Mouse (Mus musculus) retina, postnatal 7 days (tissue): ENCODE results near the gene Grin2b.
"Not testable (repeated sequence)": the region's sequence is repeated elsewhere in the genome, so short reads cannot be mapped to it uniquely, and the experiment has no call there.

Source experiments
- DNase-seq: peaks from one replicate; pipeline ENCODE4 v3.0.0-alpha.2; 2012; ENCODE audit warnings: low read depth, low spot score

The Grin2b gene

DNA sequence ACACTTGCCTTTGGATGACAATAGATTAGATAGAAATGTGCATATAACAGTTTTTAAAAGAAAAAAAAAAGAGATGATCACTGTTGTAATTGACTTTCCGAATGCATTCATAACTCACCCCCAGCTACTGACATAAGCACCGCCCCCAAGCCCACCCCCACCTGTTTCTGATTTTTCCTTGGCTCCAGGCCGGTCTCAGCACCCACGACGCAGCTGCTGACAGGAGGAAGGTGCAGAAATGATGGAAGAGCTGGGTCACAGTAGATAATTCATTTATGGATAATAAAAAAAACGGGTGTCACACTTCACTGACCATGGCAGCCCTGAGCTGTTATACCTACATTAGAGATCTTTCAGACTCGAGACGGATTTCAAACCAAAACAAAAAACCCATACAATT, 373.4 kb downstream of the Grin2b start:
- no peak for DNase-seq

- no peak for DNase-seq
Measured at GRCm38 (mm10) chr6:135798202-135798992, 374.9 kb downstream of the Grin2b start.

DNA sequence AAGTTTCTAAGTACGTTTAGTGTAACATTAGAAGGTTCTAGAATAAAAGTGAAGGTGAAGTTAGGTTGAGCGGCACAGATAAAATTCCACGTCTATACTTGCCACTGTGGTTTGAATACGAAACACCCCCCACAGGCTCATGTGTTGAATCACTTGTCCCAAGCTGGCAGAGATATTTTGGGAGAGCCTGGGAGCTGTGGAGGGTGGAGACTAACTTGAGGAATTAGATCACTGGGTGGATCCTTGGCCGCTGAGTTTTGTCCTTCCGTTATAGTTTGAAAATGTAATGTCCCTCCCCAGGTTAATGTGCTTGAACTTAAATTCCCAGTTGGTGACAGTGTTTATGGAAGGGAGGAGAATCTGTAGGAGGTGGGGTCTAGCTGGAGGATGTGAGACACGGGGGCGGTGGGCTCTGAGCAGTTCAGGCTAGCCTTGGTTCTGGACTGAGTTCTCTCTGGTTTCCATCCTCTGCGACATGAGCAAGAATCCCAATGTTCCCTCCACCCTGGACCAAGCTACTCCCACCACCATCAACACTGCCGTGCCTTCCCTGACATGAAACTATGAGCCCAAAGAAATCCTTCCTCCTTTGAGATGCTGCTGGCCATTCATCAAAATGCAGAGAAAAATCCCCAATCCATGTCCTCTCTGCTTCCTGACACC, 375.8 kb downstream of the Grin2b start:
- no peak for DNase-seq

DNA sequence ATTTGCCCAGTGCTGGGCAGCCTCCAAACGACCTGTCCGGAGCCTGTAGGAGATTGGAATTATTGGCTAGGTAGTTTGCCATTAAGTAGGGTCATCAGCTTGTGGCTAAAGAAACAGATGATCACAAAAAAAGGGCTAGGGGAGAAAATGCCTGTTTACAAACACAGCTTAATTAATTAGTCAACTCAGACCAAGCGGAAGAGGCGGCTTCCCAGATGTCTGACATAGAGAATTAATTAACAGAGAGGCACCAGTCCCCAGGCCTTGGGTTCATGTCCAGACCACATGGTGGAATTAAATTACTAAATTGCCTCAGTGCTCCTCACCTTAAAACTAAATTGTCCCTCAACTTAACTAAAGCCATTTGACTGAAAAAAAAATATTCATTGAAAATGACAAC, 376.4 kb downstream of the Grin2b start:
- no peak for DNase-seq

DNA sequence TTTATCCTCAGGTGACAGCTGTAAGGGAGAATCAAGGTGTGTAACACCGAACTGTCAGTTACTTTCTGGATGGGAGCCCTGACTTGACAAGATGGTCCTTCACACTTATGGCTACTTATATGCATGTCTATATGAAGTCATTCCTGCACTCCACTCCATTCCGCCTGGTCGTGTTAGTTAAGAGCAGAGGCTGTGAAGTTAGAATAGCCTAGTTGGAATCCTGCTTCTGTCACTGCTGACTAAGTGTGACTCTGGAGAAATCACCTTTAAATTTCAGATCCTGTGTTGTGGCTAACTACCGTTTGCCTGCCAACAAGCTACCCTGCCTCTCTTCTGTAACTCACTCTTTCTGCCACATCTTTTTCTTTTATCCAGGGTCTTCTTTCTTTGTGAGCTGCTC, 381.9 kb downstream of the Grin2b start:
- no peak for DNase-seq

GRCm38 (mm10) chr6:135789603-135790170, 383.6 kb downstream of the Grin2b start:
- no peak for DNase-seq

- DNase-seq = no peak
Measured at GRCm38 (mm10) chr6:135774670-135775069, 398.6 kb downstream of the Grin2b start.

GRCm38 (mm10) chr6:135767572-135767971, 405.7 kb downstream of the Grin2b start:
- DNase-seq = no peak

DNA sequence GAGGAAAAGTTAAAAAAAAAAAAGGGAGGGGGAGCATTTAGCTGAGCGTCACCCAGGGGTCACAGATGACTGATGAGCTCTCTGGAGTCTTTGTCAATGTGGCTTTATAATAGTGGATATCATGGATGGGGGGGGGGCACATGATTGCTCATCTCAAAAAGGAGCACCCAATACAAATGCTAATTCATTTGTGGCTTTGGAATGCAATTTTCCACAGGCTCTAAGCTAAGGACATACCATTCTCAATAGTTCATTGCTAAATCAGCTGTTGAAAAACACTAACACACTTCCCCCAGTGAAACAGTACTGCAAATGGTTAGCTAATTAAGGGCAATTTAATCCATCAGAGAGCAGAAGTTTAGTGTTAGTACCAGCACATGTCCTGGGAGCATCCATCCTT, 414.6 kb downstream of the Grin2b start:
- DNase-seq = no peak

GRCm38 (mm10) chr6:135756075-135756474, 417.2 kb downstream of the Grin2b start:
- DNase-seq = no peak

DNA sequence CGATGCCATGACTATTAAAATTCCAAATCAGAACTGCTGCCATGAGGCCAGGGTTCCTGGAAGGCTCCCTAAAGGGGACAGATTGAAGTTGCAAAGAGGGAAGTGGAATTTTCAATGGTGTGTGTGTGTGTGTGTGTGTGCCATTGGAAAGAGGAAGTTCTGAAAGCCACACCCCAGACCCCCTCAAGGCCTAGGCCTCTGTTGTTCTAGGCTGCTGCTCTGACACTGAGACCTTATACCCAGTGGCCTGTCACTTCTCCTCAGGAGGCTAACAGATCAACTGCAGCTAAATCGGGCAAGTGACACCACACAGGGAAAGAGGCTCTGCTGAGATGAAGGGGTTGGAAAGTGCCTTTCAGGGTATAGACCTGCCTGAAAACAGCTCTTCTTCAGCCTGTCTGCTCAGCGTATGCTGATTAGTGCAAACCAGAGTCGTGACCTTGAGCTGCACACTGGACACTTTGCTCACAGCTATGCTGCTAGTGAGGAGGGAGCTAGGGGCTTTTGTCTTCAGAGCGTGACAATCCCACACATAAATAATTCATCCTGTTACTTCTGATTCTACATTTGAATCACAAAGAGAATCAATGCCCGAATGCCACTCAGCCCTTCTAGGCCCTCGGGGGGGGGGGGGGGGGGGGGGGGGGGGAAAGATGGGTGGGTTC, 424.8 kb downstream of the Grin2b start:
- DNase-seq = no peak

GRCm38 (mm10) chr6:135745606-135746005, 427.7 kb downstream of the Grin2b start:
- DNase-seq = no peak

DNA sequence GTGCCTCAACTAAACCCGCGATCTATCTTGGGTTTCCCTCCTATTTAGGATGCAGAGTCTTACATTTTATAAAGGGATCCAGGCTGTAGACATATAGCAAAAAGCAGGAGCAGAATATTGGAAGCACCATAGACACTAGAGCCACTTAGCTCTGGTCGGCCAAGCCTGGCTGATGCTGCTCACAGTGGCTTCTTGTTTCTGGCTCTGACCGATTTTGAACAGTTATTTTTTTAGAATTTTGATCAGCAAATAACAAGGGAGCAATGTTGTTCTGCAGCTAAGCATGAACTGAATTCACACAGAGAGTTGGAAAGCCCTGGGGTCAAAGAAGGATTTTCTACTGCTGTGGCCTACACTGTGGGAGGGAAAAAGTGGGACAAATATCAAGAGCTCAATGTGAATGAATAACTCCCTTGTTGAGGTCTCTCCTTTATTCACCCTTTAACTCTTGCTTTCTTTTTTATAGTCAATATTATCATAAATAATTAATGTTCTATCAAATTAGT, 439.0 kb downstream of the Grin2b start:
- peak; percentile 8 for DNase-seq

- DNase-seq = no peak
Measured at GRCm38 (mm10) chr6:135727106-135727505, 446.2 kb downstream of the Grin2b start.

DNA sequence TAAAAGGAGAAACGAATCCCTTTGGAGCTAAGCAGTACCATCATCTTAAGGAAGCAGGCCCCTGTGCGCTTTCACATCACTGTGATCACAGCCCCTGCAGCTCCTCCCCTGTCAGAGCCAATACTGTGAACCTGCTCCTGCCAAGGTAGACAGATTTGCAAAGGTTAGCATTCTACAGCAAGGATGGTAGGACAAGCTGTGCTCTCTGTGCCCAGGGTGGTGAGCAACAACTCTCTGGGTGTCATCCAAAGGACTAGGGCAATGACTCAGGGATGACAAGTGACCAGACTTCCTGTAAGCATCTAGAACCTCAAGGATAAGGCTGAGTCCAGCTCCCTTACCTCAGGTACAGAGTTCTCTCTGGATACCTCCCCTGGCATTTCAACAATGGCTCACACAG, 451.6 kb downstream of the Grin2b start:
- no peak for DNase-seq

- no peak for DNase-seq
Measured at GRCm38 (mm10) chr6:135714906-135715305, 458.4 kb downstream of the Grin2b start.

DNA sequence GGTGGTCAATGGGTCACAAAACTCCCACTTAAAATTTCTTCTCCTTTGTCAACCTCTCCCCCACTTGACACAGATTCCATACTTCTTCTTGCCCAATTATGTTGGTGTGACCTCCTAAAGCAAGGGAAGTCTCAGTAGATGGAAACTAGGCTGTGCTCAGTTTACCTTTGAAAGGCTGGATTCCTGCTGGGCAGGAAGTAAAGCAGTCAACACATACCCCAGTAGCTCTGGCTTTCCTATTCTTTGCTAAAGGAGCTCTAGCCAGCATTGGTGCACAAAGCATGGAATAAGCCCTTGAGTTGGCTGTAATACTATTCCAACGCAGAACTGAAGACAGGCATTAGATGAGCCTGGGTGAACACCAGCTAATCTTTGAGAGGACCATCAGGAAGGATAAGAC, 459.1 kb downstream of the Grin2b start:
- DNase-seq = no peak

GRCm38 (mm10) chr6:135713716-135714115, 459.6 kb downstream of the Grin2b start:
- no peak for DNase-seq

DNA sequence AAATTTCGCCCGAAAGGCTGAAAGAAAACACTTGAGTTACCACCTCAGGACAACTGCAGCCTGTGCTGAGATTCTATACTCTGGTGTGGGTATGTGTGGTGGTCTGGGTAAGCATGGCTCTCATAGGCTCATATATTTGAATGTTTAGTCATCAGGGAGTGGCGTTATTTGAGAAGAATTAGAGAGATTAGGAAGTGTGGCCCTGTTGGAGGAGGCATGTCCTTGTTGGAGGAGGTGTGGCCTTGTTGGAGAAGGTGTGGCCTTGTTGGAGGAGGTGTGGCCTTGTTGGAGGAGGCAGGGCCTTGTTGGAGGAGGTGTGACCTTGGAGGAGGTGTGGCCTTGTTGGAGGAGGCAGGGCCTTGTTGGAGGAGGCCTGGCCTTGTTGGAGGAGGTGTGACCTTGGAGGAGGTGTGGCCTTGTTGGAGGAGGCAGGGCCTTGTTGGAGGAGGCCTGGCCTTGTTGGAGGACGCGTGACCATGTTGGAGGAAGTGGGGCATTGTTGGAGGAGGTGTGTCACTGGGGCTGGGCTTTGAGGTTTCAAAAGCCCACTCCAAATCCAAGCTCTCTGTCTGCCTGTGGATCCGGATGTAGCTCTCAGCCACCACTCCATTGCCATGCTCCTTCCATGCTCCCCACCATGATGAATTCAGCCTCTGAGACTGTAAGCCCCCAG, 466.3 kb downstream of the Grin2b start:
- not testable (repeated sequence) for DNase-seq

DNA sequence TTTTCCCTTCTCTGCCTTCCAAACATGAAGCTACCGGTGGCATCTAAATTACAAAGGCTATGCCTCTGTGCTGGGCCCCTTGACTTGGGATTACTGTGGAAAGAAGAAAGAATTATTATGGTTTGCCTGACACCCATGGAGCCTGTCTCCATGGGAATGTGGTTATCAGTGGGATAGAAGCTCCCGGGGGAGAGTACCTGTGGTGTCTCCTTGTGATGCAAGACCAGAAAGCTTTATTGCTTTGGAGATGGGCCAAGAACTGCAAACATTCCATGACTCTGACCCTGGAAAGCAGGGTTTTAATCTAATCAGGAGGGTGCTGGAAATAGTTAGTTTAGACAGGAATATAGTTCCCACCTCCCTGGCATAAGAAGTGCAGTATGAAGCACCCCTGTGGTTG, 469.7 kb downstream of the Grin2b start:
- no peak for DNase-seq

GRCm38 (mm10) chr6:135701361-135701760, 471.9 kb downstream of the Grin2b start:
- no peak for DNase-seq
